Mouse (Mus musculus): Measurements from ENCODE around the gene Mbnl2.

GRCm38 (mm10) chr14:120299716-120300115 is 24.2 kb downstream of the Mbnl2 start:
- no peak for TF ChIP-seq CTCF (IDR thresholded peaks at IDR 0.05; ENCODE audit: low read depth, low read length)
- no peak for TF ChIP-seq POLR2A (IDR thresholded peaks at IDR 0.05; ENCODE audit: borderline replicate concordance, low read depth, low read length)
